In genomic region chr2:162956843-162957242, GRCm38 (mm10) we compare ENCODE assay signal across 23 mouse cellular contexts. TPM values are rescaled to one million over a fixed set of nuclear protein-coding genes. Genes with fewer than 3 reads are reported as not detected.
DNase-seq lines count a peak whose midpoint lies in the region; ATAC-seq and TF ChIP-seq lines count a peak whose summit lies in the region.
"Had no signal": no experiment of that assay in that cellular context is flagged by ENCODE, and none has a peak within 500 bp of the region (broad histone marks: within the 10 kb centered on the region; RNA-seq: fewer than 3 reads in every experiment).

No protein-coding gene starts in this region.

- no peaks in the 10 kb centered on the region for H3K36me3 ChIP-seq in heart, adult 2 months (ENCODE audit: control insufficient read depth, insufficient read depth, low read length)
- H3K36me3 ChIP-seq: forebrain, embryonic 10.5 days; heart, embryonic 13.5 days; hindbrain, embryonic 15.5 days; lung, embryonic 15.5 days; midbrain, embryonic 13.5 days had no signal

- no peaks in the 10 kb centered on the region for H3K79me2 ChIP-seq in heart, adult 2 months (replicated peaks; ENCODE audit: control insufficient read depth, insufficient read depth, low read length)

- no peak for TF ChIP-seq POLR2A in heart, adult 2 months (IDR thresholded peaks at IDR 0.05; ENCODE audit: insufficient read depth, low read depth, low read length)

- no peak overlapping the region for H3K9ac ChIP-seq in heart, adult 2 months (ENCODE audit: low read depth, low read length)
- H3K9ac ChIP-seq: heart, embryonic 13.5 days; hindbrain, embryonic 15.5 days; lung, embryonic 15.5 days; midbrain, embryonic 13.5 days had no signal

- H3K27ac ChIP-seq in heart, adult 2 months: no peak overlapping the region
- no peak overlapping the region for H3K27ac ChIP-seq in left cerebral cortex, adult 2 months
- H3K27ac ChIP-seq: forebrain, embryonic 10.5 days; heart, embryonic 13.5 days; hindbrain, embryonic 15.5 days; lung, embryonic 15.5 days; midbrain, embryonic 13.5 days had no signal

- no peak for ATAC-seq in frontal cortex, adult (ENCODE audit: low TSS enrichment)
- ATAC-seq: midbrain, embryonic 13.5 days; Patski had no signal

- no peaks in the 10 kb centered on the region for H3K4me1 ChIP-seq in heart, adult 2 months (ENCODE audit: control insufficient read depth, insufficient read depth, low read length)
- H3K4me1 ChIP-seq: forebrain, embryonic 10.5 days; heart, embryonic 13.5 days; hindbrain, embryonic 15.5 days; lung, embryonic 15.5 days; midbrain, embryonic 13.5 days had no signal

- peak; percentile 29; the same call in 1 of the 2 replicates for TF ChIP-seq CTCF in heart, adult 2 months (IDR thresholded peaks at IDR 0.05)
- TF ChIP-seq CTCF in left cerebral cortex, adult 2 months (IDR thresholded peaks at IDR 0.05): peak; percentile 29; the same call in 1 of the 2 replicates

- TF ChIP-seq EP300 in heart, adult 2 months (IDR thresholded peaks at IDR 0.05; ENCODE audit: insufficient read depth, low read depth, low read length): no peak

- H3K27me3 ChIP-seq in heart, adult 2 months (ENCODE audit: control insufficient read depth, insufficient read depth, low read length): no peaks in the 10 kb centered on the region
- H3K27me3 ChIP-seq: hindbrain, embryonic 15.5 days; lung, embryonic 15.5 days; midbrain, embryonic 13.5 days; Patski had no signal

- intact Hi-C loops in heart, adult 2 months (cut with DNase I): no loop called here
- intact Hi-C loops in left cerebral cortex, adult 2 months (cut with DNase I): no loop called here
- intact Hi-C loops in left cerebral cortex, postnatal 4 days (cut with DNase I): no loop called here

- DNase-seq in heart, adult 2 months: no peak
- no peak for DNase-seq in heart, adult 8-10 months (ENCODE audit: low spot score)
- no peak for DNase-seq in left cerebral cortex, adult 2 months (ENCODE audit: extremely low spot score in 1 of 2, low spot score in 2 of 2)
- no peak for DNase-seq in left cerebral cortex, adult 11 months (ENCODE audit: low spot score)
- DNase-seq in 416B (ENCODE audit: low read depth) (peak; percentile 45), NIH3T3 (ENCODE audit: low read depth) (peak; percentile 36)
- DNase-seq in left cerebral cortex, postnatal 4 days: no peak
- DNase-seq: adrenal gland, postnatal 14 days; cerebellum, postnatal 14 days; heart, postnatal 36 days; kidney, adult 11 months; kidney, postnatal 10 days; thymus, postnatal 25 days had no signal

- WGBS in heart, adult 2 months: 95% methylated on average over 2 of the region's 2 CpGs

- H3K4me3 ChIP-seq in heart, adult 2 months: no peak overlapping the region
- H3K4me3 ChIP-seq in left cerebral cortex, adult 2 months: no peak overlapping the region
- H3K4me3 ChIP-seq: forebrain, embryonic 10.5 days; heart, embryonic 13.5 days; hindbrain, embryonic 15.5 days; lung, embryonic 15.5 days; midbrain, embryonic 13.5 days; myocyte had no signal

RNA-seq across cellular contexts. Expression of gene L3mbtl1, which starts 13.6 kb away (rescaled TPM):
- under 1 TPM in 1 of 2 experiments, not detected in 1; 0.65 TPM for total RNA-seq in heart, adult 2 months (2021)
- 0.10 TPM in 1 of 2 replicates, not detected in the other for polyA plus RNA-seq in heart, adult 2 months (2012; rRNA removed)
- total RNA-seq in heart, adult 8-10 months (2022): not detected
- 10 to 100 TPM; 19.3 to 22.2 TPM for total RNA-seq in left cerebral cortex, adult 2 months (2021)
- 10 to 100 TPM; 26.4 to 31.4 TPM for total RNA-seq in left cerebral cortex, postnatal 4 days (2021)
- total RNA-seq: heart, postnatal 36 days had no signal
- polyA plus RNA-seq: myocyte had no signal

RNA-seq across cellular contexts. Expression of gene Srsf6, which starts 25.5 kb away (rescaled TPM):
- 10 to 100 TPM; 61.2 to 68.3 TPM for total RNA-seq in heart, adult 2 months (2021)
- 48.0 and 75.1 TPM in 2 replicates for polyA plus RNA-seq in heart, adult 2 months (2012; rRNA removed)
- 10 to 100 TPM; 53.4 to 66.5 (median 60.8) TPM for total RNA-seq in heart, adult 8-10 months (2022)
- 100 to 1,000 TPM in 1 of 2 experiments, 10 to 100 TPM in 1; 99.3 to 109 TPM for total RNA-seq in left cerebral cortex, adult 2 months (2021)
- 100 to 1,000 TPM; 154 to 158 TPM for total RNA-seq in left cerebral cortex, postnatal 4 days (2021)

RNA-seq across cellular contexts. Expression of gene Sgk2, which starts 30.3 kb away (rescaled TPM):
- not detected for total RNA-seq in heart, adult 2 months (2021)
- not detected in 2 replicates for polyA plus RNA-seq in heart, adult 2 months (2012; rRNA removed)
- total RNA-seq in heart, adult 8-10 months (2022): not detected
- under 1 TPM; 0.26 to 0.66 TPM for total RNA-seq in left cerebral cortex, adult 2 months (2021)
- total RNA-seq in left cerebral cortex, postnatal 4 days (2021): not detected
- total RNA-seq: gastrocnemius, postnatal 4 days; heart, postnatal 36 days; megakaryocyte, adult 5-6 weeks had no signal
- polyA plus RNA-seq: forebrain, embryonic 10.5 days; heart, embryonic 13.5 days; lung, embryonic 15.5 days; midbrain, embryonic 13.5 days; myocyte had no signal

Comparison
In these comparisons a context has a peak if more than half of its experiments do, and no peak if none do; other contexts are left out.
1. DNase-seq: peak in 416B (single experiment) and NIH3T3 (single experiment); none in heart, adult 2 months (0 of 2), heart, adult 8-10 months (single experiment), left cerebral cortex, adult 2 months (0 of 2), left cerebral cortex, adult 11 months (single experiment) and left cerebral cortex, postnatal 4 days (single experiment).
2. RNA of gene L3mbtl1, which starts 13.6 kb away (total RNA-seq): 26.4 to 31.4 TPM in left cerebral cortex, postnatal 4 days and 19.3 to 22.2 TPM in left cerebral cortex, adult 2 months; 0.65 TPM in heart, adult 2 months and not detected in heart, adult 8-10 months; every median in the first group is over 10 times any median in the second.